Mouse (Mus musculus): Measurements from ENCODE around the gene Cfap97d1. TPM values are rescaled to one million over a fixed set of nuclear protein-coding genes. Genes with fewer than 3 reads are reported as not detected.
"Not testable (repeated sequence)": the region's sequence is repeated elsewhere in the genome, so short reads cannot be mapped to it uniquely, and the experiment has no call there.

Cfap97d1 gene
- total RNA-seq, 2 experiments from 2014 or later = not detected

DNA sequence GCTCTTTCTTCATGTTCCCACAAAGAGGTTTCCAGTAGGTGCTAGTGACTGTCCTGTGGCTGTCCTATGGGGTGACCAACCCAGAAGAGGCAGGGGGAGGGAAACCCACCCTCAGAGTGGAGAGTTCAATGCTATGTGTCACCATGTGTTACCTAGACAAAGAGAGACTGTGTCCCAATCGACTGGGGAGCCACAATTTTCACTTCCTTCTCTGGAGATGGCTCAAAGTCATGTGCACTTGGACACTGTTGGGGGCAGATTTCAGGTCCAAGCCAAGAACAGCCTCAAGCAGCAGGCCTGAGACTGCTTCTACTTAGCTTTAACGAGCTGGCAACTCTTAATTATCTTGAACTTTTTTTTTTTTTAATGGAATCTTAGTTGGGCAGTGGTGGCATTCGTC, 12.0 kb upstream of the Cfap97d1 start:
- intact Hi-C loops (cut with DNase I) = loop anchor here (5.0 kb wide), 1 partner anchor 160 kb away; no protein-coding TSS in a partner anchor
- no peak for DNase-seq (ENCODE audit: low spot score in 2 of 2)

GRCm38 (mm10) chr11:101972651-101973050, 11.4 kb upstream of the Cfap97d1 start:
- intact Hi-C loops (cut with DNase I) = loop anchor here (5.0 kb wide), 1 partner anchor 160 kb away; no protein-coding TSS in a partner anchor
- DNase-seq (ENCODE audit: low spot score in 2 of 2) = no peak

GRCm38 (mm10) chr11:101973496-101973895, 10.6 kb upstream of the Cfap97d1 start:
- no peak for DNase-seq (ENCODE audit: low spot score in 2 of 2)
- intact Hi-C loops (cut with DNase I) = loop anchor here (5.0 kb wide), 1 partner anchor 161 kb away; no protein-coding TSS in a partner anchor

DNA sequence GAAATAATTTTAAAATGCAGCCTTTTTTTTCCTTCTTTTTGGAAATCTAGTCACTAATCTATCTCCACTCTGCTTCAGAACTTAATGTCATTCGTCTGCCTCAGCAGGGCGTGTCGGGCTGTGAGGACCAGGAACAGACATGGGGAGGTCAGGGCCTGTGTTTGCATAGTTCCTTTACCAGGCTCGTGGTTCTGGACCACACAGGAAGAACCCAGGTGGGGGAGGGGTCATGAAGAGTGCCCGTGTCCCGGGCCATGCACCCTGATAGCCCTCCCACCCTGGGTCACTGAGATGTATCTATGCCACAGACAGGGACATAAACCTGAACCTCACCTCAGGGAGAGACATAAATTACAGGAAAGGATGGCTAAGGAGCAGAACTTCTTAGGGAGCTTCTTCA, 9.9 kb upstream of the Cfap97d1 start:
- intact Hi-C loops (cut with DNase I) = loop anchor here (5.0 kb wide), 1 partner anchor 162 kb away; no protein-coding TSS in a partner anchor
- DNase-seq (ENCODE audit: low spot score in 2 of 2) = no peak

- DNase-seq (ENCODE audit: low spot score in 2 of 2) = no peak
- intact Hi-C loops (cut with DNase I) = loop anchor here (5.0 kb wide), 1 partner anchor 163 kb away; no protein-coding TSS in a partner anchor
These were observed 9.2 kb upstream of the Cfap97d1 start for GRCm38 (mm10) chr11:101974923-101975322.

GRCm38 (mm10) chr11:101976949-101977348, 7.1 kb upstream of the Cfap97d1 start:
- intact Hi-C loops (cut with DNase I) = no loop called here
- no peak for DNase-seq (ENCODE audit: low spot score in 2 of 2)

DNA sequence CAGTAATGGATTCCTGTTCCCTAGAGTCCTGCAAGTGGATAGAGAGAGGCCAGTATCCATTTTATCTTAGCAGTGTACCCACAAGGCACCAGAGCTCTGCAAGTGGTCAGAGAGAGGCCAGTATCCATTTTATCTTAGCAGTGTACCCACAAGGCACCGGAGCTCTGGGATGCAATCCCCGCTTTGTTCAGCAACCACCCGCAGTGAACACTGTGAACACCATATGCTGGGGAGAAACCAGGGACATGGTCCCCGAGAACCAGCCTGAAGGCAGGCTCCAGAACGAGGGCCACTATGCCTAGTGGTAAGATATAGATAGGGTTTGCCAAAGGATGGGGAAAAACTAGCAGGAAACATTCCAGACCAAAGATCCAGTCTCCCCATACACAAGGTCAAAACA, 4.9 kb upstream of the Cfap97d1 start:
- intact Hi-C loops (cut with DNase I) = no loop called here

DNA sequence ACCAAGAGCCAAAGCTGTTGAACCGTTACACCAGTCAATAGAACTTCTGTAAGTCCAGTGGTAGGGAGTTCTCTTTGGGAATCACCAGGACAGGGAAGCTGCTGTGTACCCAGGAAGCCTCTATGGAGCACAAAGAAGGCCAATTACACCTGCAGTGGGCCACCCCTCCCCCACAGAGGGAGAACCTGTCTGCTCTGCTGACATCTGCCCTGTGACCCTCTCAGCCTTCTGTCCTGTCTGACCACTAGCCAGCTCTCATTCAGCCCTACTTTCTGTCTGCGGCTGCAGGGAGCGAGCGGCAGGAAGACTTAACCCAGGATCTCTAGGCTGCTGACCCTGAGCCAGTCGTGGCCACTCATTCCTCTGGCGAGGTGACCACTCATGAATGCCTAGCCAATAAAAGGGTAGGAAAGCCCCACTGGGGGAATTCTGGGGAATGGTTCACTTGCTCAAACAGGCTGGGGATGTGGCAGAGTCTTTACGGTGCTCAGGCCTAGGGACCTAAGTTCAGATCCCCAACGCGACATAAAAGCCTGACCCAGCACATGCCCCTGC, 3.4 kb upstream of the Cfap97d1 start:
- intact Hi-C loops (cut with DNase I) = no loop called here
- no peak for DNase-seq (ENCODE audit: low spot score in 2 of 2)

More for the DNA sequence above, 4.9 kb upstream of the Cfap97d1 start:
- no peak for DNase-seq (ENCODE audit: low spot score in 2 of 2)

DNA sequence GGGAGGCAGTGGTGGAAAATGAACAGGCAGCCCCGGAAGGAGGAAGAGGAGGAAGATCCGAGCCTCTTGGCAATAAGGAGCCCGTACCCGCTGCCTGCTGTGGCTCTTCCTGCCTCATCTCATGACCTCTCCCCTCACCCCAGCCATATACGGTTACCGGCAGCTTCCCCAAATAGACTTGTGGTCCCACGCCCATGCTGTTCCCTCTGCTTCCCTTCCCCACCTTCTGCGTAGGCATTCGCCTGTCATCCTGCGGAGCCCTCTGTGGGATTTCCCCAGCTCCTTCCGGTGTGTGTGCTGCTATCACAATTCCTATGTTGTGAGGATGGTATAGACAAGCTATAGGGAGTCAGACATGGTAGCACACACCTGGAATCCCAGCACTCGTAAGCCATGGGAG, 2.2 kb upstream of the Cfap97d1 start:
- no peak for DNase-seq (ENCODE audit: low spot score in 2 of 2)
- intact Hi-C loops (cut with DNase I) = no loop called here

DNA sequence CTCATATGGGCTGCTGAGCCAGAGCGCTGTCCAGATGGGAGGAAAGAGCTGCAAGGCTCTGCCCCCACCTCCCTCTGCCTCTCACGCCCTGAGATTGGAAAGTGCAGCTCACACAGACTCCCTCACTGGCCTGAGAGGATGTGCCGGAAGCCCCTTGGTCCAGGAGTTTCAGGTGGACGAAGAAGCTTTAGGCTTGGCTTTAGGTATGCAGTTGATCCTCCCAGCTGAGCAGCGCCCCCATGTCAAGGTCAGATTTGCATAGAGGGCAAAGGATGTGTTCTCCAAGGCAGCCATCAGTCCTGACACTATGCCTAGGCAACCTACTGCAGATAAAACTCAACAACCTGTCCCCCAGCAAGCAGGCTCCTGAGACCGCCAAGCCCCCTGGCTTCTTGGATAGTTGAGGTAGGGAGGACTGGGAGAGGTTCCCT, 1.1 kb upstream of the Cfap97d1 start:
- DNase-seq (ENCODE audit: low spot score in 2 of 2) = no peak
- intact Hi-C loops (cut with DNase I) = no loop called here

- intact Hi-C loops (cut with DNase I) = no loop called here
These were observed 603 bp upstream of the Cfap97d1 start for GRCm38 (mm10) chr11:101983431-101983921.

GRCm38 (mm10) chr11:101985450-101985849, 1.4 kb downstream of the Cfap97d1 start:
- DNase-seq (ENCODE audit: low spot score in 2 of 2) = not testable (repeated sequence)
- intact Hi-C loops (cut with DNase I) = loop anchor here (2.0 kb wide), 1 partner anchor 53 kb away; no protein-coding TSS in a partner anchor

More at GRCm38 (mm10) chr11:101983431-101983921, 603 bp upstream of the Cfap97d1 start:
- DNase-seq (ENCODE audit: low spot score in 2 of 2) = no peak

GRCm38 (mm10) chr11:101985990-101986389, 1.9 kb downstream of the Cfap97d1 start:
- intact Hi-C loops (cut with DNase I) = loop anchor here (2.0 kb wide), 3 partner anchors 53 to 153 kb away; partner anchors contain the start of gene Mpp2
- DNase-seq (ENCODE audit: low spot score in 2 of 2) = peak; percentile 89 to 90

GRCm38 (mm10) chr11:101986913-101987312, 2.8 kb downstream of the Cfap97d1 start, which contains the start of gene Dusp3:
Gene Dusp3 (minus strand): TSS chr11:101987013.
- no peak for DNase-seq (ENCODE audit: low spot score in 2 of 2)
- intact Hi-C loops (cut with DNase I) = loop anchor here (2.0 kb wide), 2 partner anchors 102 to 152 kb away; partner anchors contain the start of gene Mpp2

- intact Hi-C loops (cut with DNase I) = no loop called here
- DNase-seq (ENCODE audit: low spot score in 2 of 2) = peak in 1 of 2 experiments; percentile 34
These were observed 6.2 kb downstream of the Cfap97d1 start for GRCm38 (mm10) chr11:101990244-101990643.

- intact Hi-C loops (cut with DNase I) = no loop called here
- no peak for DNase-seq (ENCODE audit: low spot score in 2 of 2)
These were observed 7.7 kb downstream of the Cfap97d1 start for GRCm38 (mm10) chr11:101991813-101992212.

GRCm38 (mm10) chr11:101992411-101992810, 8.3 kb downstream of the Cfap97d1 start:
- intact Hi-C loops (cut with DNase I) = no loop called here
- DNase-seq (ENCODE audit: low spot score in 2 of 2) = peak in 1 of 2 experiments; percentile 35

DNA sequence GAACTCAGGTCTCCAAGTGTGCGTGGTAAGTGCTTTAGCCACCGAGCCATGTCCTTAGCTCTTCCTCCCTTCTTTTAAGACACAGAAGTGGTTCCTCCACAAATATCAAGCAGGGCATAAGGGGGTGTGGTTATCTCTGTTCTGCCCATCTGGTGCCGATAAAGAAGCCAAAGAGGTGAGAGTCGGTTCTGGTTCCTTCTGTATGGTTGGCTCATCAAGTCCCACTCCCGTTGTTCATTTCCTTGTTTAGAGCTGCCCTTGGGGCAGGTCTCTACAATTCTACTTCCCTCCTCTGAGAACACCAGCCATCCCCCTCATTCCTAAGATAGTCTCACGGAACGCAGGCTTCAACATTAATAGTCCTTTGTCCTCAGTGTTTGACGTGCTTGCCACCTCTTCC, 10.0 kb downstream of the Cfap97d1 start:
- intact Hi-C loops (cut with DNase I) = no loop called here
- DNase-seq (ENCODE audit: low spot score in 2 of 2) = no peak

DNA sequence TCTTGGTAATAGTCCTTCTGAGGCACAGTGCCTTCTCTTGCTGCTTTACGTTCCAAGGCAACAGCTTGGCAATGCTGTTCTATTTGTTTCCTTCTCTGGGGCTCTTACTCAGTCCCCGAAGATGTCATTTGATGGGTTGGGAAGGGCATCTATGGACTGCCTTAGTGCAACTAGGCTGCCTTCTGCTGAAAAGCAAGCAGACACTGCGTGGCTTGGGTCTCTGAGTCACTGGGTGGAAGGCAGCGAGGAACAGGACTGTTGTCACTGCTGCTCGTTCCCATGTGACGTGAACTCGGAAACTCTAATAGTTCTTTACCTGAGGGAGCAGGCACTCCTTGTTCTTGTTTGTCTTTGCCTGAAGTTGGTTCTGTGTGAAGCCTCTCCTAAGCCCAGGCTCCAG, 11.9 kb downstream of the Cfap97d1 start:
- DNase-seq (ENCODE audit: low spot score in 2 of 2) = no peak
- intact Hi-C loops (cut with DNase I) = no loop called here

DNA sequence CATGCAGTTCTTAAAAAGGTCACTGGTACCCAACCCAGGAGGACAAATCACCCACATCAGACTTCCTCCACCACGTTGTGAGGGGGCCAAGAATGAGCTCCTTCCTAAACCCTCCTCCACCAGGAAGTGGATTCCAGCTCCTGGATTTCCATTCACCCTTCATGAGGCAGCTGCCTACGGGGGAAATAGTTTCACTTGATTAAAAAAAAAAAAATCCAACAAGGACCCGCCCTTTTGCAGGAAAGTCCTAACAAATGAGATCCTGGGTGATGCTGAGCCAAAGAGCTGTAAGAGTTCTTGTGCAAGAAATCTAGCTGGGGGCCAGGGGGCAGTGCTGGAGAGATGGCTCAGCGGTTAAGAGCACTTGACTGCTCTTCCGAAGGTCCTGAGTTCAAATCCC, 14.2 kb downstream of the Cfap97d1 start:
- intact Hi-C loops (cut with DNase I) = no loop called here

GRCm38 (mm10) chr11:101999466-101999865, 15.4 kb downstream of the Cfap97d1 start:
- DNase-seq (ENCODE audit: low spot score in 2 of 2) = no peak
- intact Hi-C loops (cut with DNase I) = no loop called here

More for the DNA sequence above, 14.2 kb downstream of the Cfap97d1 start:
- no peak for DNase-seq (ENCODE audit: low spot score in 2 of 2)
